Mouse (Mus musculus): ENCODE measurements at regions not wholly inside any gene's neighbourhood (a gene's known extent, or its start where the extent isn't known, plus 50 kb on each side); places are given as distances from the start of the nearest gene placed in this dataset.

GRCm38 (mm10) chrX:75673920-75674665, 96.1 kb upstream of the Rab39b start:
- H3K79me2 ChIP-seq (ENCODE audit: control insufficient read depth, insufficient read depth) = no peaks in the 10 kb centered on the region

GRCm38 (mm10) chrX:75673586-75673919, 95.5 kb upstream of the Rab39b start:
- no peaks in the 10 kb centered on the region for H3K79me2 ChIP-seq (ENCODE audit: control insufficient read depth, insufficient read depth)
- H3K36me3 ChIP-seq (ENCODE audit: control insufficient read depth, insufficient read depth) = no peaks in the 10 kb centered on the region
- no peak overlapping the region for H3K4me3 ChIP-seq
- no peaks in the 10 kb centered on the region for H3K27me3 ChIP-seq (ENCODE audit: control insufficient read depth, insufficient read depth, insufficient read length)
- peak overlapping the region; percentile 18 for H3K4me2 ChIP-seq (ENCODE audit: low read depth)
- TF ChIP-seq SRF (IDR thresholded peaks at IDR 0.05; ENCODE audit: control insufficient read depth, insufficient read length, low read depth) (no peak), USF1 (IDR thresholded peaks at IDR 0.05; ENCODE audit: low read depth) (no peak), TCF3 (IDR thresholded peaks at IDR 0.05; ENCODE audit: insufficient read length, low read depth) (no peak), REST (IDR thresholded peaks at IDR 0.05; ENCODE audit: insufficient read depth, insufficient read length) (no peak), MAX (IDR thresholded peaks at IDR 0.05; ENCODE audit: low read depth) (no peak), TCF12 (IDR thresholded peaks at IDR 0.05; ENCODE audit: insufficient read depth, poor library complexity, severe bottlenecking) (no peak), POLR2AphosphoS2 (IDR thresholded peaks at IDR 0.05; ENCODE audit: insufficient read length, low read depth) (no peak), MYOG (IDR thresholded peaks at IDR 0.05; ENCODE audit: control insufficient read depth in 1 of 3, insufficient read depth in 1 of 3, insufficient read length in 2 of 3, low read depth in 2 of 3) (no peak), CEBPB (IDR thresholded peaks at IDR 0.05; ENCODE audit: insufficient read depth, poor library complexity, severe bottlenecking) (no peak), POLR2A (IDR thresholded peaks at IDR 0.05; ENCODE audit: insufficient read length, low read depth) (no peak), E2F4 (IDR thresholded peaks at IDR 0.05; ENCODE audit: insufficient read depth) (no peak), MYOD1 (IDR thresholded peaks at IDR 0.05; ENCODE audit: control insufficient read depth in 1 of 3, insufficient read length in 2 of 3, low read depth in 2 of 3) (no peak)
- no peak overlapping the region for H3ac ChIP-seq (ENCODE audit: control insufficient read depth, insufficient read length)

More at GRCm38 (mm10) chrX:75673920-75674665, 96.1 kb upstream of the Rab39b start:
- TF ChIP-seq POLR2A (IDR thresholded peaks at IDR 0.05; ENCODE audit: insufficient read length, low read depth) = no peak
- TF ChIP-seq USF1 (IDR thresholded peaks at IDR 0.05; ENCODE audit: low read depth) = peak; percentile 67
- peak overlapping the region; percentile 60 for H3K4me2 ChIP-seq (ENCODE audit: low read depth)
- no peak overlapping the region for H3ac ChIP-seq (ENCODE audit: control insufficient read depth, insufficient read length)
- H3K36me3 ChIP-seq (ENCODE audit: control insufficient read depth, insufficient read depth) = no peaks in the 10 kb centered on the region
- no peaks in the 10 kb centered on the region for H3K27me3 ChIP-seq (ENCODE audit: control insufficient read depth, insufficient read depth, insufficient read length)
- H3K4me3 ChIP-seq = no peak overlapping the region

- H3K79me2 ChIP-seq (ENCODE audit: control insufficient read depth, insufficient read depth) = no peaks in the 10 kb centered on the region
- no peak overlapping the region for H3K4me3 ChIP-seq
- no peak overlapping the region for H3K4me2 ChIP-seq (ENCODE audit: low read depth)
- no peaks in the 10 kb centered on the region for H3K36me3 ChIP-seq (ENCODE audit: control insufficient read depth, insufficient read depth)
- no peak overlapping the region for H3ac ChIP-seq (ENCODE audit: control insufficient read depth, insufficient read length)
- TF ChIP-seq REST (IDR thresholded peaks at IDR 0.05; ENCODE audit: insufficient read depth, insufficient read length) (no peak), USF1 (IDR thresholded peaks at IDR 0.05; ENCODE audit: low read depth) (no peak), MYOG (IDR thresholded peaks at IDR 0.05; ENCODE audit: control insufficient read depth in 1 of 3, insufficient read depth in 1 of 3, insufficient read length in 2 of 3, low read depth in 2 of 3) (no peak), MAX (IDR thresholded peaks at IDR 0.05; ENCODE audit: low read depth) (no peak), TCF3 (IDR thresholded peaks at IDR 0.05; ENCODE audit: insufficient read length, low read depth) (no peak), TCF12 (IDR thresholded peaks at IDR 0.05; ENCODE audit: insufficient read depth, poor library complexity, severe bottlenecking) (no peak)
- no peaks in the 10 kb centered on the region for H3K27me3 ChIP-seq (ENCODE audit: control insufficient read depth, insufficient read depth, insufficient read length)
These were observed 94.9 kb upstream of the Rab39b start for GRCm38 (mm10) chrX:75672976-75673375.

GRCm38 (mm10) chrX:75667636-75668035, 89.6 kb upstream of the Rab39b start:
- no peak overlapping the region for H3K4me3 ChIP-seq
- H3K79me2 ChIP-seq (ENCODE audit: control insufficient read depth, insufficient read depth) = no peaks in the 10 kb centered on the region
- TF ChIP-seq E2F4 (IDR thresholded peaks at IDR 0.05; ENCODE audit: insufficient read depth) = no peak
- no peak for TF ChIP-seq MYOD1 (IDR thresholded peaks at IDR 0.05; ENCODE audit: control insufficient read depth in 1 of 3, insufficient read length in 2 of 3, low read depth in 2 of 3)
- no peak for TF ChIP-seq POLR2A (IDR thresholded peaks at IDR 0.05; ENCODE audit: insufficient read length, low read depth)
- TF ChIP-seq POLR2AphosphoS2 (IDR thresholded peaks at IDR 0.05; ENCODE audit: insufficient read length, low read depth) = no peak
- TF ChIP-seq SRF (IDR thresholded peaks at IDR 0.05; ENCODE audit: control insufficient read depth, insufficient read length, low read depth) = no peak
- TF ChIP-seq CEBPB (IDR thresholded peaks at IDR 0.05; ENCODE audit: insufficient read depth, poor library complexity, severe bottlenecking) = no peak
- TF ChIP-seq TCF12 (IDR thresholded peaks at IDR 0.05; ENCODE audit: insufficient read depth, poor library complexity, severe bottlenecking) = no peak
- TF ChIP-seq REST (IDR thresholded peaks at IDR 0.05; ENCODE audit: insufficient read depth, insufficient read length) = no peak
- H3K4me2 ChIP-seq (ENCODE audit: low read depth) = no peak overlapping the region
- H3ac ChIP-seq (ENCODE audit: control insufficient read depth, insufficient read length) = no peak overlapping the region
- no peaks in the 10 kb centered on the region for H3K36me3 ChIP-seq (ENCODE audit: control insufficient read depth, insufficient read depth)
- no peaks in the 10 kb centered on the region for H3K27me3 ChIP-seq (ENCODE audit: control insufficient read depth, insufficient read depth, insufficient read length)

- Histone ChIP-seq H3K4me2 (ENCODE audit: low read depth) (no peak overlapping the region), H3K27me3 (ENCODE audit: control insufficient read depth, insufficient read depth, insufficient read length) (no peaks in the 10 kb centered on the region), H3ac (ENCODE audit: control insufficient read depth, insufficient read length) (no peak overlapping the region), H3K4me3 (no peak overlapping the region), H3K36me3 (ENCODE audit: control insufficient read depth, insufficient read depth) (no peaks in the 10 kb centered on the region), H3K79me2 (ENCODE audit: control insufficient read depth, insufficient read depth) (no peaks in the 10 kb centered on the region)
- no peak for TF ChIP-seq MAX (IDR thresholded peaks at IDR 0.05; ENCODE audit: low read depth)
- TF ChIP-seq TCF12 (IDR thresholded peaks at IDR 0.05; ENCODE audit: insufficient read depth, poor library complexity, severe bottlenecking) = no peak
- no peak for TF ChIP-seq POLR2A (IDR thresholded peaks at IDR 0.05; ENCODE audit: insufficient read length, low read depth)
- TF ChIP-seq TCF3 (IDR thresholded peaks at IDR 0.05; ENCODE audit: insufficient read length, low read depth) = no peak
These were observed 65.4 kb upstream of the Rab39b start for GRCm38 (mm10) chrX:75643402-75643801.
